Mouse (Mus musculus) MEL (cell line): ENCODE measurements around the gene Larp7. TPM values are rescaled to one million over a fixed set of nuclear protein-coding genes. Genes with fewer than 3 reads are reported as not detected.
A peak's percentile ranks its signal among the peaks of the same experiment; 100 is the strongest.

Experiments
- DNase-seq: peaks from one replicate; pipeline ENCODE4 v3.0.0; 2011; ENCODE audit warnings: low read depth, low spot score
- H3K27ac ChIP-seq: 2 replicates; pipeline ENCODE4 v1.5.1; 2012; ENCODE audit warnings: low read depth, mild to moderate bottlenecking, control low read depth, low read length, moderate library complexity; ENCODE audit not compliant: control insufficient read depth
- H3K27me3 ChIP-seq, 2 experiments: fragments of 150-350 bp in 1 of 2; sonication (generic) in 1 of 2; 2 replicates each; pipeline ENCODE4 v1.6.1; 2012; ENCODE audit warnings: low read length in 2 of 2, mild to moderate bottlenecking in 2 of 2, improper control_type of control experiment in 1 of 2, moderate library complexity in 1 of 2; ENCODE audit not compliant: insufficient read depth in 2 of 2, control insufficient read depth in 1 of 2
- H3K36me3 ChIP-seq, 2 experiments: 2 replicates each; pipeline ENCODE4 v1.6.1; 2012 to 2014; ENCODE audit warnings: low read length in 2 of 2, improper control_type of control experiment in 1 of 2, inconsistent platforms in 1 of 2, mild to moderate bottlenecking in 1 of 2; ENCODE audit not compliant: insufficient read depth in 2 of 2, control insufficient read depth in 1 of 2
- H3K4me1 ChIP-seq, 2 experiments: fragments of 150-350 bp in 1 of 2; sonication (generic) in 1 of 2; 2 replicates each; pipeline ENCODE4 v1.6.1; 2012; ENCODE audit warnings: low read length in 2 of 2, improper control_type of control experiment in 1 of 2, mild to moderate bottlenecking in 1 of 2; ENCODE audit not compliant: insufficient read depth in 2 of 2, control insufficient read depth in 1 of 2
- H3K4me3 ChIP-seq, 2 experiments: fragments of 150-350 bp in 1 of 2; sonication (generic) in 1 of 2; 2 replicates each; pipeline ENCODE4 v1.5.1; 2012; ENCODE audit warnings: low read depth in 2 of 2, low read length in 2 of 2, mild to moderate bottlenecking in 2 of 2, moderate library complexity in 2 of 2, control low read depth in 1 of 2, improper control_type of control experiment in 1 of 2; ENCODE audit not compliant: control insufficient read depth in 1 of 2, insufficient read depth in 1 of 2
- H3K79me2 ChIP-seq: 2 replicates; pipeline ENCODE4 v1.6.1; 2012; ENCODE audit warnings: mild to moderate bottlenecking, low read length, moderate library complexity; ENCODE audit not compliant: control insufficient read depth, poor library complexity, insufficient read depth
- H3K9ac ChIP-seq: 2 replicates; pipeline ENCODE4 v1.6.1; 2012; ENCODE audit warnings: low read depth, mild to moderate bottlenecking, control low read depth, low read length, moderate library complexity; ENCODE audit not compliant: control insufficient read depth, poor library complexity, severe bottlenecking
- H3K9me3 ChIP-seq: fragments of 150-350 bp; sonication (generic); replicated peaks from 2 replicates; pipeline ENCODE4 v1.6.1; 2012; ENCODE audit warnings: mild to moderate bottlenecking, low read length, improper control_type of control experiment, moderate library complexity; ENCODE audit not compliant: insufficient read depth
- CHD1 ChIP-seq: IDR thresholded peaks from 2 replicates; pipeline ENCODE4 v1.6.1; 2012; ENCODE audit warnings: low read depth, mild to moderate bottlenecking, inconsistent platforms, low read length, improper control_type of control experiment
- CTCF ChIP-seq, 3 experiments: IDR thresholded peaks in 2 of 3; conservative IDR thresholded peaks in 1 of 3; 2 replicates each; pipeline ENCODE4 v1.5.1; 2011 to 2012; ENCODE audit warnings: low read length in 3 of 3, low read depth in 2 of 3, mild to moderate bottlenecking in 2 of 3, improper control_type of control experiment in 1 of 3, inconsistent platforms in 1 of 3, mixed read lengths in 1 of 3, moderate library complexity in 1 of 3; ENCODE audit not compliant: control insufficient read depth in 1 of 3, insufficient read depth in 1 of 3, poor library complexity in 1 of 3, severe bottlenecking in 1 of 3
- E2F4 ChIP-seq: IDR thresholded peaks from 2 replicates; pipeline ENCODE4 v1.6.1; 2011; ENCODE audit warnings: low read depth, low read length, improper control_type of control experiment, borderline replicate concordance
- EP300 ChIP-seq, 2 experiments: IDR thresholded peaks; 2 replicates each; pipeline ENCODE4 v1.6.1; 2011; ENCODE audit warnings: improper control_type of control experiment in 2 of 2, low read length in 2 of 2, low read depth in 1 of 2, mild to moderate bottlenecking in 1 of 2
- ETS1 ChIP-seq: IDR thresholded peaks from 2 replicates; pipeline ENCODE4 v1.6.1; 2012; ENCODE audit warnings: low read depth, mild to moderate bottlenecking, inconsistent platforms, low read length, improper control_type of control experiment, moderate library complexity
- GABPA ChIP-seq: IDR thresholded peaks from 2 replicates; pipeline ENCODE4 v1.6.1; 2012; ENCODE audit warnings: low read depth, mild to moderate bottlenecking, inconsistent platforms, low read length, improper control_type of control experiment, moderate library complexity
- GATA1 ChIP-seq: IDR thresholded peaks from 2 replicates; pipeline ENCODE4 v1.6.1; 2011; ENCODE audit warnings: low read depth, low read length, improper control_type of control experiment
- HCFC1 ChIP-seq: IDR thresholded peaks from 2 replicates; pipeline ENCODE4 v1.6.1; 2012; ENCODE audit warnings: low read depth, mild to moderate bottlenecking, inconsistent platforms, low read length, improper control_type of control experiment, moderate library complexity
- JUND ChIP-seq: IDR thresholded peaks from 2 replicates; pipeline ENCODE4 v1.6.1; 2011; ENCODE audit warnings: low read depth, mild to moderate bottlenecking, improper control_type of control experiment, low read length
- MAX ChIP-seq: IDR thresholded peaks from 2 replicates; pipeline ENCODE4 v1.6.1; 2011; ENCODE audit warnings: low read length, improper control_type of control experiment
- MAZ ChIP-seq: IDR thresholded peaks from 2 replicates; pipeline ENCODE4 v1.6.1; 2012; ENCODE audit warnings: low read depth, mild to moderate bottlenecking, inconsistent platforms, low read length, improper control_type of control experiment
- MEF2A ChIP-seq: IDR thresholded peaks from 2 replicates; pipeline ENCODE4 v1.6.1; 2014; ENCODE audit warnings: low read depth, mild to moderate bottlenecking, inconsistent platforms, low read length, improper control_type of control experiment; ENCODE audit not compliant: poor library complexity, insufficient replicate concordance, severe bottlenecking; ENCODE audit errors: extremely low read depth
- MXI1 ChIP-seq: IDR thresholded peaks from 2 replicates; pipeline ENCODE4 v1.6.1; 2011; ENCODE audit warnings: mild to moderate bottlenecking, low read depth, low read length, improper control_type of control experiment
- MYB ChIP-seq: IDR thresholded peaks from 2 replicates; pipeline ENCODE4 v1.6.1; 2011; ENCODE audit warnings: mild to moderate bottlenecking, low read depth, low read length, improper control_type of control experiment
- MYC ChIP-seq: IDR thresholded peaks from 2 replicates; pipeline ENCODE4 v1.6.1; 2011; ENCODE audit warnings: low read depth, mild to moderate bottlenecking, low read length, improper control_type of control experiment, moderate library complexity
- NELFE ChIP-seq: IDR thresholded peaks from 2 replicates; pipeline ENCODE4 v1.6.1; 2011; ENCODE audit warnings: low read depth, low read length, improper control_type of control experiment
- NRF1 ChIP-seq: IDR thresholded peaks from 2 replicates; pipeline ENCODE4 v1.6.1; 2014; ENCODE audit warnings: low read depth, mild to moderate bottlenecking, inconsistent platforms, low read length, improper control_type of control experiment, moderate library complexity; ENCODE audit not compliant: poor library complexity, insufficient read depth, severe bottlenecking
- POLR2A ChIP-seq, 2 experiments: IDR thresholded peaks; 2 replicates each; pipeline ENCODE4 v1.6.1; 2011 to 2012; ENCODE audit warnings: low read length in 2 of 2, mild to moderate bottlenecking in 2 of 2, control low read depth in 1 of 2, improper control_type of control experiment in 1 of 2, low read depth in 1 of 2, moderate library complexity in 1 of 2; ENCODE audit not compliant: control insufficient read depth in 1 of 2, insufficient read depth in 1 of 2, poor library complexity in 1 of 2
- POLR2AphosphoS2 ChIP-seq: IDR thresholded peaks from 2 replicates; pipeline ENCODE4 v1.6.1; 2011; ENCODE audit warnings: low read length, improper control_type of control experiment
- POLR2AphosphoS5 ChIP-seq: IDR thresholded peaks from 2 replicates; pipeline ENCODE4 v1.6.1; 2012; ENCODE audit warnings: low read depth, borderline replicate concordance, mild to moderate bottlenecking, inconsistent platforms, low read length, moderate library complexity, mixed read lengths
- SIN3A ChIP-seq: IDR thresholded peaks from 2 replicates; pipeline ENCODE4 v1.6.1; 2012; ENCODE audit warnings: low read length, improper control_type of control experiment, inconsistent platforms
- TBP ChIP-seq: IDR thresholded peaks from 2 replicates; pipeline ENCODE4 v1.8.0; 2011; ENCODE audit warnings: low read depth, low read length, improper control_type of control experiment
- USF1 ChIP-seq: IDR thresholded peaks from 2 replicates; pipeline ENCODE4 v1.6.1; 2014; ENCODE audit warnings: low read depth, mild to moderate bottlenecking, inconsistent platforms, low read length, improper control_type of control experiment, moderate library complexity
- USF2 ChIP-seq, 2 experiments: IDR thresholded peaks; 2 replicates each; pipeline ENCODE4 v1.6.1; 2011 to 2012; ENCODE audit warnings: improper control_type of control experiment in 2 of 2, low read length in 2 of 2, borderline replicate concordance in 1 of 2, inconsistent platforms in 1 of 2, low read depth in 1 of 2, mild to moderate bottlenecking in 1 of 2; ENCODE audit not compliant: insufficient read depth in 1 of 2
- polyA plus RNA-seq, 2 experiments: library from polyadenylated mRNA; stranded (reverse) in 1 of 2; unstranded in 1 of 2; fragments of >175 nt in 1 of 2; fragments of >200 nt in 1 of 2; gene quantifications; 2 replicates each; pipeline versions ENCODE4 v1.2.1 to v1.2.4; 2012; ENCODE audit warnings: low replicate concordance in 2 of 2, low read depth in 1 of 2; ENCODE audit not compliant: insufficient read length in 2 of 2, insufficient read depth in 1 of 2, missing spikeins in 1 of 2
- total RNA-seq: library from RNA; depleted of rRNA; stranded (reverse); fragments of 300-350 nt; gene quantifications from 2 replicates; pipeline ENCODE4 v1.2.3, GENCODE M21; 2012

Larp7 gene
- total and polyA plus RNA-seq, 3 experiments, result 50.5 to 252 (median 61.3) TPM

DNA sequence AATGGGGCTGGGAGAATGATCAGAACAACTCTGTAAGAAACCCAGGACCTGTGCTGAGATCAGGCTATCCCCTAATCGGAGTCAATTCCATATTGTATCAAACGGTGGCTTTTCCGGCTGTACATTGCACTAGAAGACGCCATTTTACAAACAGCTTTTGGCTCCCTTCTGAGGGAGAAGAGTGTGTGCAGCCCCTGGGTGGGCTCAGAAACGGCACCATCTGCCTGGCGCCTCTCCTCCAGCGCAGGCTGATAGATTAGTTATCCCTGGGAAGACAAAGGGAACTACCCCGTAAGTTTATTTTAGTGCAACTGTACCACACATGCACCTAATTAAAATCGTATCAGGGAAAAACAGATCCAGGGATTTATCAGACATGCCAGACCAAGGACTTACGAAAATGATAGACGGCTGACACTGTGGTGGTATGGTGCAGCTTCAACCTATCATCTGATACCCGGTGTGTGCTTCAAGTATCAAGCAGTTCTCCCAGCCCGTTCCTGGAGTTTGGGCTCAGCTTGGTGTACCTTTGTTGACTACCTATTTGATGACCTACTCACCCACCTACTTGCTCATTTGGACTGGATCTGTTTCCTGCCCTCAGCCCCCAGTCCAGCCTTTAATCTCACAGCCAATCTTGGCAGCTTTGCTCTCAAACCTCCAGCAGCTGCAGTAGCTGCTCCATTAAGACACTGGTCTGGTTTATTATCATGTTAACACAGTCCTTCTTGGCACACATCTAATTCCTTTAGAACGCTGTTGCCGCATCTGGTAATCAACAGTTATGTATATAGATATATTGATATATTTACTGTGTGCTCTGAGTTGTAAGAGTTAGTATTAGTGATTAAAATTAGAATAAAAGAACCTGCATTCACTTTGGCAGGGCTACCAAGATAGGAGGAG, 45.0 kb downstream of the Larp7 start (continued):
- no peak for TF ChIP-seq GABPA
- no peak for TF ChIP-seq MXI1
- TF ChIP-seq MYB, result no peak
- no peak for TF ChIP-seq JUND
- no peak for TF ChIP-seq USF1

DNA sequence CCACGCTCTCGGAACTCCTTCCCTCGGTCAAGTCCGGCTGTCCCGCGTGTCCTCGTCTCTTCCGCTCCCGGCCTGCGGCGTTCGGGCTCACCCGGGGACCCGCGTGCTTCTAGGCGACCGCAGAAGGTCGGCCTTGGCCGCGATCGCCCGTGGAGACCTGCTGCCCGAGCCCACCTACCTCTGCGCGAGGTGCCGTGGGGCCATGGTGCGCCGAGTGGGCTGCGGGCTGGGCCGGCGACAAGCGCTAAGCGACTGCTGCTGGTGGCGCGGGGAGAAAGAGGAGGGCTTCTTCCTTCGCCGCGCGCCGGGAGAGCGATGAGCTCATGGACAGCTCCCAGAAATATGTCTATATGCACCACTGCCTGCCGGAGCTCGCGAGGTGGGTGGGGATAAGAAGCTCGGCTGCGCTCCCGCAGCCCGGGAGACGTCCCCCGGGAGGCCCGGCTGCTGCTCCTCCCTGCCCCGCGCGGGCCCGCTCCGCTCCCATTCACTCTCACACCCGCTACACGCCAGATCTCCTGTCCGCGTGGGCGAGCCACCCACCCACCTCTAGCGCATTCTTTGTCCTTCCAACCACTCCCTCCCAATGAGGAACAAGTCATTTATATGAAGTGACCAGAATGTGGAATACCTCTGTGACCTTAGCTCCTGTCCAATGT, 54.3 kb downstream of the Larp7 start, which contains the start of gene Ank2:
Ank2 (minus strand) TSS at position 609 of the 659 bp plus-strand sequence.
- H3K9ac ChIP-seq, result peak within 1 kb of the TSS; percentile 82
- H3K27me3 ChIP-seq, result no peaks in the 10 kb centered on the region
- TF ChIP-seq MYC (no peak), CTCF (IDR thresholded peaks at IDR 0.05 in 2 of 3, conservative IDR thresholded peaks at IDR 0.05 in 1 of 3; ENCODE audit: control insufficient read depth in 1 of 3, insufficient read depth in 1 of 3, low read depth in 2 of 3, low read length in 3 of 3, poor library complexity in 1 of 3, severe bottlenecking in 1 of 3) (no peak), MAX (peak; percentile 17; the same call in 1 of the 2 replicates), MEF2A (no peak), CHD1 (no peak), NRF1 (no peak)
- no peaks in the 10 kb centered on the region for H3K9me3 ChIP-seq
- no peaks in the 10 kb centered on the region for H3K36me3 ChIP-seq
- peak within 1 kb of the TSS; percentile 69 to 84 for H3K4me3 ChIP-seq
- DNase-seq, result peak; percentile 63
- peak within 1 kb of the TSS; percentile 39 for H3K27ac ChIP-seq
- H3K4me1 ChIP-seq, result 0 out of 4 replicates have a peak, but pooled peaks cover 0 to 2% of the 10 kb centered on the region in 2 experiments
- H3K79me2 ChIP-seq, result no peaks in the 10 kb centered on the region; the same call in 1 of the 2 replicates

DNA sequence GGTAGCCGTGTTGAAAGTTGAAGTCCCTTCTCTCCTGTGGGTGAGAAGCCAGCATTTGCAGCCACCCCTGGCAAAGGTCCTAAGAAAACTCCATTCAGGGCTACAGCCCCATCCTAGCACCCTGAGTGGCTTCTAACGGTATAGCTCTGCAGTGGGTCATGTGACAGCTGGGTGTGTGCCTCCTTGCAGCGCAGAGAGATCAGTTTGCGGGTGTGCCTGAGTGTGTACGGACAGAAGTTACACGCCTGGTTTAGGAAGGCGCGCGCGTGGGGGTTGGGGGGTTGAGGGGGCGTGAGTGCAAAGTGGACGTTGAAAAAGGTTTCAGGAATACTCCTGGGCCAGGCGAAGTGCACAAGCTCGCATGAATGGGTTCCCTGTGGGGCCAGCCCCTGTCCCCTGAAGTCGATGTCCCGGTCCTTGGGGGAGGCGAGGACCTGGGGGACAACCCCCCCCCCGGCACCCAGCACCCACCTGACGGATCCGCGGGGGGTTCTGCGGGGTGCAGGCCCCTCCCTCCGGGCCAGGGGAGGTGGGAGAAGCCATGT, 54.9 kb downstream of the Larp7 start:
- peak overlapping the region; percentile 69 to 84 for H3K4me3 ChIP-seq
- DNase-seq, result peak; percentile 74
- TF ChIP-seq HCFC1 (0 out of 2 replicates have a peak, but pooled peaks have one; percentile 32), E2F4 (no peak), MYB (peak; percentile 38), POLR2AphosphoS5 (no peak), NELFE (peak; percentile 41; the same call in 1 of the 2 replicates), POLR2AphosphoS2 (peak; percentile 56; the same call in 1 of the 2 replicates), MXI1 (peak; percentile 60; the same call in 1 of the 2 replicates), USF2 (IDR thresholded peaks at IDR 0.05; ENCODE audit: borderline replicate concordance in 1 of 2, insufficient read depth in 1 of 2, low read depth in 1 of 2, low read length in 2 of 2) (peak in 1 of 2 experiments; percentile 70; a peak in 2 of 4 replicates), EP300 (IDR thresholded peaks at IDR 0.05; ENCODE audit: low read depth in 1 of 2, low read length in 2 of 2) (peak in 1 of 2 experiments; percentile 45; a peak in 1 of 4 replicates), POLR2A (IDR thresholded peaks at IDR 0.05; ENCODE audit: control insufficient read depth in 1 of 2, insufficient read depth in 1 of 2, low read depth in 1 of 2, low read length in 2 of 2, poor library complexity in 1 of 2) (peak in 1 of 2 experiments; percentile 44; a peak in 2 of 4 replicates), SIN3A (peak; percentile 46; the same call in 1 of the 2 replicates), ETS1 (no peak), MAZ (peak; percentile 20; the same call in 1 of the 2 replicates), TBP (0 out of 2 replicates have a peak, but pooled peaks have one; percentile 34), USF1 (peak; percentile 94), GATA1 (no peak)

More for the DNA sequence above, 54.9 kb downstream of the Larp7 start:
- 0 out of 4 replicates have a peak, but pooled peaks cover 0 to 2% of the 10 kb centered on the region in 2 experiments for H3K4me1 ChIP-seq
- peak overlapping the region; percentile 82 for H3K9ac ChIP-seq
- no peaks in the 10 kb centered on the region for H3K9me3 ChIP-seq
- H3K36me3 ChIP-seq, result no peaks in the 10 kb centered on the region
- H3K27ac ChIP-seq, result peak overlapping the region; percentile 39
- H3K79me2 ChIP-seq, result no peaks in the 10 kb centered on the region; the same call in 1 of the 2 replicates
- H3K27me3 ChIP-seq, result no peaks in the 10 kb centered on the region
